Mouse (Mus musculus) neural tube, embryonic 12.5 days (tissue): ENCODE measurements around the gene Dcst2. TPM values are rescaled to one million over a fixed set of nuclear protein-coding genes. Genes with fewer than 3 reads are reported as not detected.

Experiments used
- ATAC-seq: fragments of 200-750 bp; cut with Nextera tagmentation; 2 replicates; pipeline ENCODE4 v1.8.0; 2017; ENCODE audit warnings: low read depth, mild to moderate bottlenecking, moderate TSS enrichment, moderate library complexity; ENCODE audit not compliant: low FRiP score
- H3K27ac ChIP-seq: fragments of 300-500 bp; sonication (generic); 2 replicates; pipeline ENCODE4 v1.5.1; 2016
- H3K27me3 ChIP-seq: fragments of 300-500 bp; sonication (generic); replicated peaks from 2 replicates; pipeline ENCODE4 v1.6.1; 2016; ENCODE audit warnings: mild to moderate bottlenecking
- H3K36me3 ChIP-seq: fragments of 300-500 bp; sonication (generic); 2 replicates; pipeline ENCODE4 v1.6.1; 2016; ENCODE audit warnings: mild to moderate bottlenecking
- H3K4me1 ChIP-seq: fragments of 300-500 bp; sonication (generic); 2 replicates; pipeline ENCODE4 v1.6.1; 2016
- H3K4me2 ChIP-seq: fragments of 300-500 bp; sonication (generic); replicated peaks from 2 replicates; pipeline ENCODE4 v1.6.1; 2016; ENCODE audit warnings: mild to moderate bottlenecking
- H3K4me3 ChIP-seq: fragments of 300-500 bp; sonication (generic); 2 replicates; pipeline ENCODE4 v1.5.1; 2016
- H3K9ac ChIP-seq: fragments of 300-500 bp; sonication (generic); 2 replicates; pipeline ENCODE4 v1.6.1; 2016; ENCODE audit warnings: mild to moderate bottlenecking
- H3K9me3 ChIP-seq: fragments of 300-500 bp; sonication (generic); 2 replicates; pipeline ENCODE4 v1.6.1; 2016; ENCODE audit warnings: mild to moderate bottlenecking
- WGBS: fragments of 180-500 bp; shearing (Covaris S2); methylation state at CpG from one replicate; pipeline ENCODE4 v1.1.7; 2016; 5-methylcytosine and 5-hydroxymethylcytosine counted together
- polyA plus RNA-seq: library from polyadenylated mRNA; unstranded; fragments of >200 nt; fragmentation: Nextera tagmentation; extraction: Ambion mirVana; gene quantifications from 2 replicates; pipeline ENCODE4 v1.2.1, GENCODE M21; 2016

Dcst2 gene
- polyA plus RNA-seq, 1 experiment from 2014 or later, result 0.10 TPM

DNA sequence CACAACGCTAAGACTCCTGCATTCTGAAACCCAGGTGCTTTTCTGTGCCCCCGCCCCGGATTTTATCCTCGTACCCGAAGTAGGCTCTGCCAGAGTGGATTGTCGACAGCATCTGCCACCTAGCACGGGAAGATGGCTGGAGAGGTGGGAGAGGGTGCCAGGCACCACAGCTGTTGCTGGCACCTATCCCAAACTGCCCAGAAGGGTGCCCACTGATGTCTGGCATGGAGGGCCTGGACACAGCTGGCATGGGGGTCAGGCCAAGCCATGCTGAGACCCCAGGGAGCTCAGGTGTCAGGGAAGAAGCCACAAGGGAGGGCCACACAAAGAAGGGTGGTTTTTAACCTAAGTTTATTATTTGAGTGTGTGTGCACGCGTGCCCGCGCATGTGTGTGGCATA lies 28.7 kb upstream of the Dcst2 start:
- 0 out of 2 replicates have a peak overlapping the region, but pooled peaks have one; percentile 16 for H3K4me2 ChIP-seq
- WGBS, result 48% methylated on average over 11 of the region's 11 CpGs
- H3K27me3 ChIP-seq, result no peaks in the 10 kb centered on the region; the same call in 1 of the 2 replicates
- peaks cover 61% of the 10 kb centered on the region for H3K4me1 ChIP-seq
- no peak overlapping the region for H3K4me3 ChIP-seq
- ATAC-seq, result no peak
- H3K9me3 ChIP-seq, result no peaks in the 10 kb centered on the region
- H3K9ac ChIP-seq, result peak overlapping the region; percentile 21; the same call in 1 of the 2 replicates
- no peak overlapping the region for H3K27ac ChIP-seq
- peaks cover 16% of the 10 kb centered on the region for H3K36me3 ChIP-seq

DNA sequence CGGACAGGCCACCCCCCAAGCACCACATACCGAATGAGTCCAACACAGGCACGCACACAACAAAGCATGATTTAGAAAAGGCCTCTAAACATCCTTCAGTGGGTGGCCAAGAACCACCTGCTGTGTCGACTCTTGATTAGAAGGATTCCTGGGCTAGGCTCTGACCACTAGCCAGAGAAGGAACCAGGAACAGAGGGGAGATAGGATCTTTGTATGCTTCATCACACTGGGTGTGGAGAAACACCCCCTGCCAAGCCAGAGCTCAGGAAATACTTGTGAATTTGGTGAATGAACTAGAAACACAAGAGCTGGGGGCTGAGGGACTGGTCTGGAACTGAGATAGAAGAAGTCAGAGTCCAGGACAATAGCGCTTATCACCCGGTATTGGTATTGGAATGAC lies 25.2 kb upstream of the Dcst2 start:
- peak overlapping the region; percentile 79 for H3K4me2 ChIP-seq

DNA sequence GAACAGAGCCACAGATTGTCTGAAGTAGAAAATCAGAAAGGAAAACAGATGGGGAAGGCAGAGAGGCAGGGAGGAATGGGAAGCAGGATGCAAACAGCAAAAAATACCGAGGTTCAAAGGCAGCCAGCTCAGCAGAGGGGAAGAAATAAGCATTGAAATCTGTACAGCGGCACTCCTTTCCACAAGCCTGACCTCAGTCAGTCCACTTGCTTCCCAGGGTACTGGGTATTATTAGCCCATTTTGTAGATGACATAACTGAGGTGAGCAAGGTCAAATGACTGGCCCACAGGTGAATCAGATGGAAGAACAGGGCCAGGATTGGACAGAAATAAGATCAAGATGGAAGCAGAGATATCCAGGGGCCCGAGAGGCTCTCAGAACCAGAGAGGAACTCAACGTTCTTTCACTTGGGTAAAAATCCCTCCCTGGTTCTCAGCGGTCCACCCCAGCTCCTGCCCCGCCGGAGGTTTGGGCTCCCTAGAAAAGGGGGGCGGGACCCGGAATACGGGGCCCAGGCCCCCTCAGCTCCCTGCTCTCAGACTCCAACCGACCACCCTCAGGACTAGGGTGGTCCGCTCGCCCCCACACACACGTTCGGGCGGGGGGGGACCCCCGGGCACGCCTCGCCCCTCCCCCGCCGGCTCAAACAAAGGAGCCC lies 24.6 kb upstream of the Dcst2 start:
- H3K27me3 ChIP-seq, result no peaks in the 10 kb centered on the region
- ATAC-seq, result no peak
- peaks cover 60% of the 10 kb centered on the region for H3K4me1 ChIP-seq
- WGBS, result under 1% methylated on average over 21 of the region's 21 CpGs
- H3K4me2 ChIP-seq, result peak overlapping the region; percentile 79
- H3K36me3 ChIP-seq, result peaks cover 16% of the 10 kb centered on the region
- peak overlapping the region; percentile 77 for H3K4me3 ChIP-seq
- peak overlapping the region; percentile 83 for H3K9ac ChIP-seq
- H3K9me3 ChIP-seq, result no peaks in the 10 kb centered on the region
- H3K27ac ChIP-seq, result peak overlapping the region; percentile 68

More for the DNA sequence above, 25.2 kb upstream of the Dcst2 start:
- Histone ChIP-seq H3K9me3 (no peaks in the 10 kb centered on the region), H3K27me3 (no peaks in the 10 kb centered on the region), H3K4me3 (peak overlapping the region; percentile 77), H3K9ac (peak overlapping the region; percentile 83), H3K27ac (no peak overlapping the region), H3K36me3 (peaks cover 16% of the 10 kb centered on the region), H3K4me1 (peaks cover 67% of the 10 kb centered on the region)
- WGBS, result 4% methylated on average over 6 of the region's 6 CpGs
- no peak for ATAC-seq

DNA sequence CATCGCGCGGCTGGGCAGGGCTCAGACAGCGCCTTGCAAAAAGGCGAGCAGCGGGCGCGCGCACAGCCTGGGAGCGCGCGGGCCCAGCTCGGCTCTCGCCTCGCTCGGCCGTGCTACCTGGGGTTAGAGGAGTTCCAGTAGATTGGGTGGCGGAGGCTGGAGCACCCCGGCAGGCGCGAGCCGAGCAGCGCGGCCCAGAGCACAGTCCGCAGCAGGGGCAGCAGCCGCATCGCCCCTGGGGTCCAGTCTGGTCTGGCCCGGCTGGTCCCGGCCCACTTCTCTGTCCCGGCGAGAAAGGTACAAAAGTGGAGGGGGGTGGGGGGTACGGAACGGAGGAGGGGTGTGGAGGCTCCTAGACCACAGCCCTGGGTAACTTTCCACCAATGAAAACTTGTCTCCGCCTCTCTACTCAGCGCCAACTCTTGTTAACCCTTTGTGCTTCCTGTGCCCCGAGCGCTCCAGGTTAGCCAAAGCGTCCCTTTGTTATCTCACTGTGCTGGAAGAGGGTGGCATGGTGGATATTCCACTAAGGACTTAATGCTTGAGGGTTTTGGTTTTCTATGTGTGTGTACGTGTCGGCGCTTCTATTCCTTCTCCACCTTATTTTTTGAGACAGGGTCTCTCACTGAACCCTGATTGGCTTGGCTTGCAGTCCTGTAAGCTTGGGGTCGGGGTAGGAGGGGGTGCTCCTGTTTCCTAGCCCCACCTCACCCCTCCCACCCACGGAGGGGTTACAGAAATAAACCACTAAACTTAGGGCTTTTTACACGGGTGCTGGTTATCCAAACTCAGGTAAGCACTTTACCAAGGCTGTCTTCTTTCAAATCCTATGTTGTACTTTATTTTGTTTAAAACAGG lies 23.8 kb upstream of the Dcst2 start, which contains the start of gene Efna4:
TSS of gene Efna4 (minus strand) at position 308 of the 858 bp plus-strand sequence.
- Histone ChIP-seq H3K4me1 (peaks cover 53% of the 10 kb centered on the region), H3K4me3 (peak within 1 kb of the TSS; percentile 77), H3K9ac (peak within 1 kb of the TSS; percentile 83), H3K9me3 (no peaks in the 10 kb centered on the region), H3K27ac (peak within 1 kb of the TSS; percentile 68), H3K4me2 (peak within 1 kb of the TSS; percentile 79), H3K27me3 (no peaks in the 10 kb centered on the region), H3K36me3 (peaks cover 16% of the 10 kb centered on the region)
- peak; percentile 78 for ATAC-seq
- under 1% methylated on average over 44 of the region's 44 CpGs for WGBS

DNA sequence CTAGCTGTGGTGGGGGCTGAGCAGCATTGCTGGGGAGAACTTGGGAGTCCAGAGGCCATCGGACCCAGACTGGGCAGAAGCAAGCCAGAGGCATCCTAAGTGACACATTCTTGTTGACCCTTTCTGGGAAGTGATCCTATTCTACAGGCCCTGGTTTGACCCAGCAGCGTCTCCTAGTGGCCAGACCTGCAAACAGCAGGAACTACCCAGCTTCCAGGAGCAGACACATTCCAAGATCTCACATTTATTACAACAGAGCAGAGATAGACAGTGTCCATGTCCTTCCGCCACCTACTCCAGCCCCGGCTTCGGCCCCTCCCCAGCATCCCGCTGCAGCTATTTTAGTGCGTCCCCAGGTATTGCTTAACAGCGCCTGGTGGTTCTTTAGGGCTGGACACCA lies 22.4 kb upstream of the Dcst2 start:
- 21% methylated on average over 8 of the region's 8 CpGs for WGBS
- peak overlapping the region; percentile 79 for H3K4me2 ChIP-seq
- H3K4me1 ChIP-seq, result peaks cover 48% of the 10 kb centered on the region
- H3K27ac ChIP-seq, result no peak overlapping the region
- no peaks in the 10 kb centered on the region for H3K9me3 ChIP-seq
- H3K4me3 ChIP-seq, result no peak overlapping the region
- no peaks in the 10 kb centered on the region for H3K27me3 ChIP-seq
- H3K36me3 ChIP-seq, result peaks cover 20% of the 10 kb centered on the region
- ATAC-seq, result no peak
- H3K9ac ChIP-seq, result no peak overlapping the region

DNA sequence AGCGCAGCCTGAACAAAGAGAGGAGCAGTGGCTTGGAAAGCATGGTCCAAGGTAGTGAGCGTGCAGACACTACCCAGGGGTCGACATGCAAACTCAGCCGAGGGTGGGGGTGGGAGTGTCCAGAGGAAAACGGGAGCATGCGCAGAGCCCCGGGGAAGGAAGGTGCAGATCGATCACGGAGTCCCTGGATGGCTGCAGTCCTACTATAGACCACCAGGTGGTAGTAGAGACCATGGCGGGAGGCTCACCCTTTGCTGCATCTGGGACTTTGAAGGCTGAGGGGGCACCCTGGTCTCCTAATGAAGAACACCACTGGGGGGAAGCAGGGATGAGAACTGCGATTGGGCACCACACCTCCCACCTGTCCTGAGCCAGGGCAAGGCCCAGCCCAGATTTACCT lies 21.3 kb upstream of the Dcst2 start:
- Histone ChIP-seq H3K27me3 (no peaks in the 10 kb centered on the region), H3K4me2 (peak overlapping the region; percentile 79), H3K9ac (peak overlapping the region; percentile 44; the same call in 1 of the 2 replicates), H3K4me3 (peak overlapping the region; percentile 21), H3K36me3 (peaks cover 19% of the 10 kb centered on the region), H3K27ac (no peak overlapping the region), H3K9me3 (no peaks in the 10 kb centered on the region), H3K4me1 (peaks cover 48% of the 10 kb centered on the region)
- ATAC-seq, result peak; percentile 21
- WGBS, result 3% methylated on average over 11 of the region's 11 CpGs

DNA sequence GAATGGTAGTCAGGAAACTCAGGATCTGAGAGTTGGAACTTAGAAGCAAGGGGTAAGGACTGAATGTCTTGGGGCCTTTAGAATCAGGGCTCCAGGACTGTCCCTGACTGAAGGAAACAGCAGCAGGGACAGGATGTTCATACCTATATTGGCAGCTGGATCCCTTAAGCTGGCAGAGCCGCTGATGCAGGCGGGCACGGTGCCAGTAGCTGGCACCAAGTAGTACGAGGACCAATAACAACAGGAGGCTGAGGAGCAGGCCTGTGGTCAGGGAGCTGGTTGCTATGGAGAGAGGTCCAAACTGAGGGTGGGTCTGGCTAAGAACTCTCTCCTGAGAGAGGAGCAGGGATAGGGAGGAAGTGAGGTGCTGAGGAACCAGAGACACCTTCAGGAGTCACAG lies 20.0 kb upstream of the Dcst2 start:
- no peak for ATAC-seq
- Histone ChIP-seq H3K27me3 (no peaks in the 10 kb centered on the region), H3K9ac (no peak overlapping the region), H3K4me2 (no peak overlapping the region), H3K4me3 (no peak overlapping the region), H3K36me3 (peaks cover 24% of the 10 kb centered on the region), H3K4me1 (peaks cover 36% of the 10 kb centered on the region), H3K27ac (no peak overlapping the region), H3K9me3 (no peaks in the 10 kb centered on the region)
- WGBS, result 95% methylated on average over 4 of the region's 4 CpGs

DNA sequence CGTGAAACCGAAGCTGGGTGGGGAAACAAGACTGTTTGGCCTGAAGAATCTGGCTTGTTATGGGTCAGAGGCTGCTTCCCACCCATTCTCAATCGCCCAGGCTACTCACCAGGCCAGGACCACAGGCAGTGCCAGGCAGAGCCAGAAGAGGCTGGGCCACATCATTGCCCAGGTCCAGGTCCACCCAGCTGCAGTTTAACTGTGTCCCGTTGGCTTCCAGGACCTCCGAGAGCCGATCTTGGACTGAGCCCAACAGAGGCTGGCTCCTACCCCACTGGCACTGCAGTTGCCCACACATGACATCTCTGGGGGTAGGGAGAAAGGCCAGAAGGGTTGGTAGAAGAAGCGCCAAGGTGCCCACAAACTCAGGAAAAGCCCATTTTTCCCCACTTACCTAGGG lies 18.5 kb upstream of the Dcst2 start:
- WGBS, result 86% methylated on average over 7 of the region's 7 CpGs

DNA sequence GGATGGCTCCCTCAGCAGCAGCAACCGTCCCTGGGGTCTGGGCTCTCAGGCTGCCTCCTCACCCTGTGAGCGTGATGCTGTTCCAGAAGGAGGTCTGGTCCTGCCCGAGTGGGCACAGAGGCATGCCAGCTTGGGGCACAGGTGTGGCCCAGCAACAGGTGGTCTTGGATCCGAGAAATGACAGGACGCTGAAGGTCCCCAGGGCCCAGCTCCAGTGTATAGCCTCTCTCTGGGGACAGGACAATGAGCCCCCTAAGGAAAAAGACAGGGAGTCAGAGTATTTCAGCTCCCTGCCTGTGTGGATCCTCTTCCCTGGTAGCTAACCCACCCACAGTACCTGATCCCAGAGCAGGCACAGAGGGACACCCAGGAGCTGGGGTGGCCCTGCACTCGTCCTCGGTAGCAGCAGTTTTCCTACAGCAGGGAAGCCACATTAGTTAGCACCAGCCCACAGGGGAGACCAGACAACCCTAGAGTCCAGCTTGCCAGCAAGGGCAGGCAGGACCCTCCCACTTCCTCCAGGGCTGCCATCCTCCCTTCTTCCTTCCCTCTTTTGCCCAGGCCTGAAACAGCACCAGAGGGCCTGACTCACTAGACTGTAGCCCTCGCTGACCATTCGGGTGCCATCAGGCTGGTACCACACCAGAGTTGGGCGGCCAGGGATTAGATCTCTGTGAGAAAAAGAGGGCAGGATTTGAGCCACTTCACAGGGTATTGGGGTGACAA lies 14.8 kb upstream of the Dcst2 start:
- Histone ChIP-seq H3K9ac (no peak overlapping the region), H3K4me3 (no peak overlapping the region), H3K9me3 (no peaks in the 10 kb centered on the region), H3K27ac (no peak overlapping the region), H3K4me1 (peaks cover 20% of the 10 kb centered on the region), H3K27me3 (peaks cover 11% of the 10 kb centered on the region), H3K36me3 (peaks cover 24% of the 10 kb centered on the region), H3K4me2 (no peak overlapping the region)
- 83% methylated on average over 10 of the region's 10 CpGs for WGBS
- ATAC-seq, result no peak

More for the DNA sequence above, 18.5 kb upstream of the Dcst2 start:
- Histone ChIP-seq H3K36me3 (peaks cover 24% of the 10 kb centered on the region), H3K27me3 (peaks cover 6% of the 10 kb centered on the region), H3K4me1 (peaks cover 25% of the 10 kb centered on the region), H3K4me2 (no peak overlapping the region), H3K9me3 (no peaks in the 10 kb centered on the region), H3K27ac (no peak overlapping the region), H3K4me3 (no peak overlapping the region), H3K9ac (no peak overlapping the region)
- no peak for ATAC-seq

DNA sequence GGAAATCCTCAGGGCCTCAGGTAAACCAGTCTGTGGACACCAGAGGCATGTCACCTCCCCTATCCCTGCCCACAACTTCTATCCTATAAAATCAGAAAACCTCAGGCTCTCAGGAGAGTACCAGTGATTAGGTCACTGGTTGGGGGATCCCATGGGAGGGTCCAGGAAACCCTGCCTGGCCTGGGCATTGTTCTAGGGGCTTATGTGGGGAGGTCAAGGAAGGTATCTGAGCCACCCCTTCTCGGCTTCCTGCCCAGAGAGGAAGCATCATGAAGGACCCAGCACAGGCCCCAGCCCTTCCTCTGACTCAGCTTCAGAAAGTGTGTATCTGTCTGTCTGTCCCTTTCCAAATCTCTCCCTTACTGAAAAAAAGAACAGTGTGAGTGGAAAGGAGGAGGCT lies 13.9 kb upstream of the Dcst2 start:
- WGBS, result 69% methylated on average over 1 of the region's 1 CpGs
- no peak overlapping the region for H3K9ac ChIP-seq
- peaks cover 24% of the 10 kb centered on the region for H3K36me3 ChIP-seq
- peaks cover 20% of the 10 kb centered on the region for H3K4me1 ChIP-seq
- no peaks in the 10 kb centered on the region for H3K9me3 ChIP-seq
- H3K27ac ChIP-seq, result no peak overlapping the region
- no peak overlapping the region for H3K4me3 ChIP-seq
- no peak for ATAC-seq
- H3K4me2 ChIP-seq, result no peak overlapping the region
- peaks cover 11% of the 10 kb centered on the region for H3K27me3 ChIP-seq

DNA sequence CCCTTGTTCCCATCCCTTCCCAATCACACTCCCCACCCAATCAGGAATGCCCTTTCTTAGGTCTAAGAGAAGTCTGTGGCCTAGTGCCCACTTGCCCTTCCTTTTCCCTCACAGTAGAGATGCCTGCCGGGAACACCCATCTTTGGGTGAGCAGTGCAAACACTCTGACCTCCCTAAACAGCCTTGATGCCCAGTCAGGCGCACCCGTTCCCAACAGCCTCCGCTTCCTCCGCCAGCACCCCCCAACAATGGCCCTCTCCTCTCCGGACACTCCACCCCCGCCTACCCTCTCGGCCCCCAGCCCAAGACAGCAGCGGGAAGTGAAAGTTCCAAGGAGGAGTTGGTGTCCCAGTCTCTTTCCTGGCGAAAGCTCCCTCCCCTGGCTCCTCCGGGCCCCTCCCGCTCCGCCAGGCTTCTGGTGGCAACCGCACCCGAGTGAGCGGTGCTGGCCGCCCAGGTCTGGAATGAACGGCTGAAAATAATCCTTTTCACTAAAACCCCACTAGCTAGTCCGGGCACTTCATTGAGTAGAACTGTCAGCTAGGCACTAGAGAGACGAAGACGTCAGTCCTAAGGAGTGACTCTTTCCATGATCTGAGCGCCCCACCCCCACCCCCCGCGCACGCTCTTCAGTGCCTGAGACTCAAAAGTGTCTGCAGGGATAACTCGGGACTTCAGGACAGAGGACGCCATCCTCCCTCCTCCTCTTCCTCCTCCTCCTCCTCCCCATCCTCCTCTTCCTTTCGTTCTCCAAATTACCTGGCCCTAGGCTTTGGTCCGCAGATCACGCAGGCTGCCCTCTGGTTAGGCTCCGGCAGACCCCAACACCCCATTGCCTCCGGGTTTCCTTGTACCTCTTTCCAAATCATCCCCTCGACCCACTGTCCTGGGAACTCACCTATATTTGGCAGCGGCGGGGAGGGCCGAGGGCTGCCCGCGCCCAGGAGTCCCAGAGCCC lies 12.6 kb upstream of the Dcst2 start:
- H3K36me3 ChIP-seq, result peaks cover 13% of the 10 kb centered on the region
- peak; percentile 55 for ATAC-seq
- no peak overlapping the region for H3K27ac ChIP-seq
- WGBS, result under 1% methylated on average over 38 of the region's 38 CpGs
- H3K27me3 ChIP-seq, result peaks cover 11% of the 10 kb centered on the region
- peak overlapping the region; percentile 71 for H3K9ac ChIP-seq
- peak overlapping the region; percentile 95 for H3K4me2 ChIP-seq
- peaks cover 20% of the 10 kb centered on the region for H3K4me1 ChIP-seq
- H3K9me3 ChIP-seq, result no peaks in the 10 kb centered on the region
- peak overlapping the region; percentile 59 for H3K4me3 ChIP-seq
